In genomic region chr7:64287414-64288091, GRCm38 (mm10) we compare ENCODE assay signal across 7 mouse cellular contexts. TPM values are rescaled to one million over a fixed set of nuclear protein-coding genes. Genes with fewer than 3 reads are reported as not detected.
DNase-seq lines count a peak whose midpoint lies in the region; ATAC-seq and TF ChIP-seq lines count a peak whose summit lies in the region.

TSS of gene Mtmr10 (plus strand) at chr7:64287653.

- WGBS in embryonic facial prominence, embryonic 10.5 days, result under 1% methylated on average over 77 of the region's 77 CpGs
- under 1% methylated on average over 69 of the region's 77 CpGs for WGBS in intestine, postnatal 0 days
- WGBS in midbrain, embryonic 12.5 days, result under 1% methylated on average over 75 of the region's 77 CpGs
- WGBS in small intestine, adult 2 months, result under 1% methylated on average over 77 of the region's 77 CpGs

- TF ChIP-seq CTCF in intestine, postnatal 0 days (IDR thresholded peaks at IDR 0.05; ENCODE audit: low read depth), result peak; percentile 71
- TF ChIP-seq CTCF in small intestine, adult 2 months (IDR thresholded peaks at IDR 0.05; ENCODE audit: extremely low read depth, insufficient read length, insufficient replicate concordance, low read depth, low read length), result no peak

- H3K27ac ChIP-seq in embryonic facial prominence, embryonic 10.5 days (replicated peaks), result peak within 1 kb of the TSS; percentile 91
- peak within 1 kb of the TSS; percentile 94 for H3K27ac ChIP-seq in intestine, postnatal 0 days (ENCODE audit: low read depth, low read length)
- H3K27ac ChIP-seq in midbrain, embryonic 12.5 days (replicated peaks), result peak within 1 kb of the TSS; percentile 84
- H3K27ac ChIP-seq in small intestine, adult 2 months (ENCODE audit: insufficient read depth, low read depth, low read length), result peak within 1 kb of the TSS; percentile 64

- peak within 1 kb of the TSS; percentile 82 for H3K4me2 ChIP-seq in intestine, postnatal 0 days (replicated peaks; ENCODE audit: low read depth)
- peak within 1 kb of the TSS; percentile 62 for H3K4me2 ChIP-seq in midbrain, embryonic 12.5 days (replicated peaks)

- no peaks in the 10 kb centered on the region; the same call in 1 of the 2 replicates for H3K27me3 ChIP-seq in embryonic facial prominence, embryonic 10.5 days (replicated peaks; ENCODE audit: low read depth, poor library complexity, severe bottlenecking)
- no peaks in the 10 kb centered on the region for H3K27me3 ChIP-seq in intestine, postnatal 0 days (replicated peaks; ENCODE audit: control insufficient read depth, insufficient read depth, low read length)
- H3K27me3 ChIP-seq in midbrain, embryonic 12.5 days, result no peaks in the 10 kb centered on the region
- no peaks in the 10 kb centered on the region; the same call in 1 of the 2 replicates for H3K27me3 ChIP-seq in small intestine, adult 2 months (ENCODE audit: control insufficient read depth, insufficient read depth, low read length)

- H3K4me3 ChIP-seq in embryonic facial prominence, embryonic 10.5 days, result peak within 1 kb of the TSS; percentile 86
- peak within 1 kb of the TSS; percentile 96 for H3K4me3 ChIP-seq in intestine, postnatal 0 days (ENCODE audit: low read depth, low read length)
- peak within 1 kb of the TSS; percentile 85 for H3K4me3 ChIP-seq in midbrain, embryonic 12.5 days
- H3K4me3 ChIP-seq in small intestine, adult 2 months (ENCODE audit: low read depth, low read length), result peak within 1 kb of the TSS; percentile 98

- peak; percentile 100 for DNase-seq in adrenal gland, postnatal 10 days
- DNase-seq in embryonic facial prominence, embryonic 10.5 days (ENCODE audit: low spot score), result peak; percentile 97
- no peak for DNase-seq in gonadal fat pad, adult 2 months (ENCODE audit: low read depth)
- DNase-seq in left cerebral cortex, postnatal 4 days, result peak; percentile 98

- TF ChIP-seq POLR2A in small intestine, adult 2 months (IDR thresholded peaks at IDR 0.05; ENCODE audit: low read depth, low read length), result peak; percentile 93

- H3K9ac ChIP-seq in intestine, postnatal 0 days (ENCODE audit: low read depth, low read length), result peak within 1 kb of the TSS; percentile 94
- H3K9ac ChIP-seq in midbrain, embryonic 12.5 days (replicated peaks), result peak within 1 kb of the TSS; percentile 75

- intact Hi-C loops in left cerebral cortex, postnatal 4 days (cut with DNase I), result loop anchor here (5.0 kb wide), 1 partner anchor 120 kb away; no protein-coding TSS in a partner anchor

- peak; percentile 100 for ATAC-seq in intestine, postnatal 0 days
- peak; percentile 99 for ATAC-seq in midbrain, embryonic 12.5 days (ENCODE audit: low FRiP score, low read depth)

- H3K4me1 ChIP-seq in embryonic facial prominence, embryonic 10.5 days, result peaks cover 19% of the 10 kb centered on the region
- H3K4me1 ChIP-seq in intestine, postnatal 0 days (replicated peaks; ENCODE audit: control insufficient read depth, insufficient read depth, low read length), result peaks cover 4% of the 10 kb centered on the region
- H3K4me1 ChIP-seq in midbrain, embryonic 12.5 days, result 0 out of 2 replicates have a peak, but pooled peaks cover 18% of the 10 kb centered on the region
- no peaks in the 10 kb centered on the region; the same call in 1 of the 2 replicates for H3K4me1 ChIP-seq in small intestine, adult 2 months (ENCODE audit: control insufficient read depth, insufficient read depth, insufficient read length, low read length)

- H3K36me3 ChIP-seq in embryonic facial prominence, embryonic 10.5 days (replicated peaks), result peaks cover 5% of the 10 kb centered on the region; the same call in 1 of the 2 replicates
- no peaks in the 10 kb centered on the region for H3K36me3 ChIP-seq in intestine, postnatal 0 days (ENCODE audit: control insufficient read depth, insufficient read depth)
- 0 out of 2 replicates have a peak, but pooled peaks cover 3% of the 10 kb centered on the region for H3K36me3 ChIP-seq in midbrain, embryonic 12.5 days
- H3K36me3 ChIP-seq in small intestine, adult 2 months (ENCODE audit: control insufficient read depth, insufficient read depth, low read length), result 0 out of 2 replicates have a peak, but pooled peaks cover 1% of the 10 kb centered on the region

- H3K9me3 ChIP-seq in embryonic facial prominence, embryonic 10.5 days, result no peaks in the 10 kb centered on the region
- H3K9me3 ChIP-seq in intestine, postnatal 0 days (ENCODE audit: control insufficient read depth), result no peaks in the 10 kb centered on the region
- no peaks in the 10 kb centered on the region for H3K9me3 ChIP-seq in midbrain, embryonic 12.5 days

RNA-seq across cellular contexts. Expression of gene Mtmr10, which starts in this region (rescaled TPM):
- 10 to 100 TPM; 20.0 to 20.5 TPM for total RNA-seq in adrenal gland, postnatal 10 days (2021)
- polyA plus RNA-seq in embryonic facial prominence, embryonic 10.5 days (2016; fragmentation: Nextera tagmentation; extraction: Ambion mirVana), result 10.7 and 11.4 TPM in 2 replicates
- polyA plus RNA-seq in gonadal fat pad, adult 2 months (2012; rRNA removed), result 9.1 and 10.4 TPM in 2 replicates
- polyA plus RNA-seq in intestine, postnatal 0 days (2015; fragmentation: Nextera tagmentation; extraction: Ambion mirVana), result 3.2 and 3.4 TPM in 2 replicates
- 10 to 100 TPM; 10.5 to 11.8 TPM for total RNA-seq in left cerebral cortex, postnatal 4 days (2021)
- 16.4 and 19.6 TPM in 2 replicates for polyA plus RNA-seq in midbrain, embryonic 12.5 days (2016; fragmentation: Nextera tagmentation; extraction: Ambion mirVana)
- polyA plus RNA-seq in small intestine, adult 2 months (2012; rRNA removed), result 1.5 and 2.0 TPM in 2 replicates
